Mouse (Mus musculus) forebrain, postnatal 0 days (tissue): ENCODE results near the gene Pnrc2. TPM values are rescaled to one million over a fixed set of nuclear protein-coding genes. Genes with fewer than 3 reads are reported as not detected.

Experiments
- ATAC-seq: fragments of 200-750 bp; cut with Nextera tagmentation; 2 replicates; pipeline ENCODE4 v1.8.0; 2017; ENCODE audit warnings: mild to moderate bottlenecking, moderate library complexity
- DNase-seq: peaks from one replicate; pipeline ENCODE4 v3.0.0-alpha.2; 2015
- H3K27ac ChIP-seq: fragments of 300-500 bp; sonication (generic); 2 replicates; pipeline ENCODE4 v1.5.1; 2014; ENCODE audit warnings: low read depth, mild to moderate bottlenecking, antibody characterized with exemption, low read length, moderate library complexity, mixed read lengths
- H3K27me3 ChIP-seq: fragments of 300-500 bp; sonication (generic); 2 replicates; pipeline ENCODE4 v1.6.1; 2014; ENCODE audit warnings: mild to moderate bottlenecking, low read length, mixed read lengths; ENCODE audit not compliant: insufficient read depth
- H3K36me3 ChIP-seq: fragments of 300-500 bp; sonication (generic); 2 replicates; pipeline ENCODE4 v1.6.1; 2014; ENCODE audit warnings: mild to moderate bottlenecking, moderate library complexity; ENCODE audit not compliant: insufficient read depth
- H3K4me1 ChIP-seq: fragments of 300-500 bp; sonication (generic); 2 replicates; pipeline ENCODE4 v1.6.1; 2014; ENCODE audit warnings: antibody characterized with exemption; ENCODE audit not compliant: insufficient read depth
- H3K4me2 ChIP-seq: fragments of 300-500 bp; sonication (generic); 2 replicates; pipeline ENCODE4 v1.6.1; 2014; ENCODE audit warnings: low read depth, mild to moderate bottlenecking, moderate library complexity
- H3K4me3 ChIP-seq: fragments of 300-500 bp; sonication (generic); 2 replicates; pipeline ENCODE4 v1.5.1; 2014; ENCODE audit warnings: low read depth, low read length, mixed read lengths
- H3K9ac ChIP-seq: fragments of 300-500 bp; sonication (generic); 2 replicates; pipeline ENCODE4 v1.6.1; 2014; ENCODE audit warnings: mild to moderate bottlenecking
- H3K9me3 ChIP-seq: fragments of 300-500 bp; sonication (generic); 2 replicates; pipeline ENCODE4 v1.6.1; 2016; ENCODE audit warnings: low read length
- CTCF ChIP-seq: sonication (generic); IDR thresholded peaks from 2 replicates; pipeline ENCODE4 v1.5.1; 2016; ENCODE audit warnings: antibody characterized with exemption, control low read depth, low read depth
- WGBS: fragments of 180-500 bp; shearing (Covaris S2); extraction: QIAGEN DNeasy Blood & Tissue Kit; methylation state at CpG from one replicate; pipeline ENCODE4 v1.1.7; 2014; 5-methylcytosine and 5-hydroxymethylcytosine counted together
- polyA plus RNA-seq: library from polyadenylated mRNA; unstranded; fragments of >200 nt; fragmentation: Nextera tagmentation; extraction: Ambion mirVana; gene quantifications from 2 replicates; pipeline ENCODE4 v1.2.1, GENCODE M21; 2015
- total RNA-seq: library from RNA; depleted of rRNA; stranded (reverse); fragments of >200 nt; gene quantifications from 2 replicates; pipeline ENCODE4 v1.2.3, GENCODE M21; 2014; rRNA removed

Pnrc2 gene
- total RNA-seq (64.4 and 75.0 TPM in 2 replicates), polyA plus RNA-seq (60.9 and 73.0 TPM in 2 replicates)

DNA sequence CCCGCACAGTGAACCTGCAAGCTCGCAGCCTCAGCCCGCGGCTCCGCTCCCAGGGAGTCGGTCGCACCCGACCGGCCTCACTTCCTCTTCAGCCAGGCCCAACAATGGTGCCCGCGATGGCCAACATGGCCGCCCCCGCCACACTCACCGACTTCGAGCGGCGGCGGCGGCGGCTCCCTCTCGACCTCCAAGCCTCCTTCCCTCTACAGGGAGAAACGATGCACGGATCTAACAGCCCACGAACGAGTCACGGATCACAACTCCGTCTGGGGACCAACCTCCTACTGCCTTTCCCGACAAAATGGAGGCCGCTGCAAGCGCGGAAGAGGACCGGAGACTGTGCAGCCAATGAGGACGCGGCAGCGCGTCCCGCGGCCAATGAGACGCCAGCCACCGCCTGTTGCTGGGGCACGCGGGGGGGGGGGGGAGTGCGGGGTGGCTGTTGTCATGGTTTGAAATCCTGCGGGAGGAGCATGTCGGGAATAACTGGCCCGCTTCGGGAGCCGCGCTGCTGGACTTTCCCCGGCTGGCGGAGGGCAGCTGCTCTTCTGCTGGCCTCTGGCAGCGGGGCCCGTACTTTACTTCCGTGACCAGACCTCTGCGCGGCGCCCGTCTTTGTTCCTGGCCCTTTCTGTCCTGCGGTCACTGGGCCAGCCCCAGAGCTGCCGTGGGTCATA lies at the start of gene Pnrc2:
Pnrc2 (minus strand) TSS at position 325 of the 677 bp plus-strand sequence.
- H3K9ac ChIP-seq: peak within 1 kb of the TSS; percentile 96
- no peaks in the 10 kb centered on the region for H3K27me3 ChIP-seq
- under 1% methylated on average over 59 of the region's 60 CpGs for WGBS
- H3K9me3 ChIP-seq: no peaks in the 10 kb centered on the region
- peaks cover 7% of the 10 kb centered on the region for H3K36me3 ChIP-seq
- peak; percentile 97 for DNase-seq
- peak; percentile 98 for ATAC-seq
- peak; percentile 10; the same call in 1 of the 2 replicates for TF ChIP-seq CTCF
- H3K4me3 ChIP-seq: peak within 1 kb of the TSS; percentile 71
- peaks cover 23% of the 10 kb centered on the region for H3K4me1 ChIP-seq
- H3K27ac ChIP-seq: peak within 1 kb of the TSS; percentile 97
- peak within 1 kb of the TSS; percentile 87 for H3K4me2 ChIP-seq

DNA sequence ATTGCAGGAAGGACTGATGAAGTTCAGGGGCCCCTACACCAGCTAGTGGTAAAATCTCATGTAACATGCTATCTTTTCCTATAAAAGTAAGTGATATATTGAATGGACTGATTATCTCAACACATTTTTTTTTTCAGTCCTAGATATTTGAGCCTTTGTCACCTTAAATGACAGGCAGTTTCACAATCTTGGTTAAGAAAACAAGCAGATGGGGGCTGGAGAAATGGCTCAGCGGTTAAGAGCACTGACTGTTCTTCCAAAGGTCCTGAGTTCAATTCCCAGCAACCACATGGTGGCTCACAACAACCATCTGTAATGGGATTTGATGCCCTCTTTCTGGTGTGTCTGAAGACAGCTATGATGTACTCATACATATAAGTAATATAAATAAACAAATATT lies 48.5 kb upstream of the Pnrc2 start:
- ATAC-seq: no peak
- H3K4me3 ChIP-seq: no peak overlapping the region
- H3K4me2 ChIP-seq: peak overlapping the region; percentile 91; the same call in 1 of the 2 replicates
- peaks cover 7% of the 10 kb centered on the region; the same call in 1 of the 2 replicates for H3K4me1 ChIP-seq
- H3K36me3 ChIP-seq: no peaks in the 10 kb centered on the region; the same call in 1 of the 2 replicates
- no peak overlapping the region for H3K9ac ChIP-seq
- no peak overlapping the region for H3K27ac ChIP-seq
- H3K9me3 ChIP-seq: no peaks in the 10 kb centered on the region
- H3K27me3 ChIP-seq: no peaks in the 10 kb centered on the region
- DNase-seq: no peak
- no peak for TF ChIP-seq CTCF
- 92% methylated on average over 1 of the region's 1 CpGs for WGBS

- Histone ChIP-seq H3K4me2 (peak overlapping the region; percentile 91), H3K4me1 (peaks cover 7% of the 10 kb centered on the region; the same call in 1 of the 2 replicates), H3K4me3 (peak overlapping the region; percentile 71), H3K9ac (peak overlapping the region; percentile 61), H3K27ac (no peak overlapping the region), H3K36me3 (no peaks in the 10 kb centered on the region; the same call in 1 of the 2 replicates), H3K27me3 (no peaks in the 10 kb centered on the region), H3K9me3 (no peaks in the 10 kb centered on the region)
- 8% methylated on average over 26 of the region's 26 CpGs for WGBS
- DNase-seq (peak; percentile 21), ATAC-seq (no peak)
- TF ChIP-seq CTCF: no peak
These were observed 47.8 kb upstream of the Pnrc2 start for GRCm38 (mm10) chr4:135921257-135922120.

GRCm38 (mm10) chr4:135920304-135921241 lies 46.9 kb upstream of the Pnrc2 start, which contains the start of gene Fuca1:
Gene Fuca1 (plus strand): TSS chr4:135920735.
- Histone ChIP-seq H3K27me3 (no peaks in the 10 kb centered on the region), H3K27ac (peak within 1 kb of the TSS; percentile 74), H3K36me3 (no peaks in the 10 kb centered on the region), H3K9ac (peak within 1 kb of the TSS; percentile 61), H3K9me3 (no peaks in the 10 kb centered on the region), H3K4me1 (peaks cover 7% of the 10 kb centered on the region; the same call in 1 of the 2 replicates), H3K4me2 (peak within 1 kb of the TSS; percentile 91), H3K4me3 (peak within 1 kb of the TSS; percentile 71)
- ATAC-seq (peak; percentile 100), DNase-seq (peak; percentile 98)
- peak; percentile 83 for TF ChIP-seq CTCF
- WGBS: 2% methylated on average over 60 of the region's 60 CpGs

GRCm38 (mm10) chr4:135919280-135919639 lies 45.6 kb upstream of the Pnrc2 start:
- H3K27ac ChIP-seq: no peak overlapping the region
- no peaks in the 10 kb centered on the region for H3K27me3 ChIP-seq
- no peak for DNase-seq
- H3K9me3 ChIP-seq: no peaks in the 10 kb centered on the region
- H3K36me3 ChIP-seq: no peaks in the 10 kb centered on the region
- no peak for TF ChIP-seq CTCF
- H3K4me3 ChIP-seq: no peak overlapping the region
- H3K4me2 ChIP-seq: no peak overlapping the region
- no peak overlapping the region for H3K9ac ChIP-seq
- 89% methylated on average over 3 of the region's 3 CpGs for WGBS
- peaks cover 7% of the 10 kb centered on the region; the same call in 1 of the 2 replicates for H3K4me1 ChIP-seq
- ATAC-seq: no peak

- WGBS: 89% methylated on average over 13 of the region's 13 CpGs
- H3K27me3 ChIP-seq: no peaks in the 10 kb centered on the region
- H3K36me3 ChIP-seq: no peaks in the 10 kb centered on the region
- no peaks in the 10 kb centered on the region for H3K9me3 ChIP-seq
- DNase-seq (no peak), ATAC-seq (no peak)
- no peak overlapping the region for H3K4me3 ChIP-seq
- H3K4me1 ChIP-seq: peaks cover 7% of the 10 kb centered on the region; the same call in 1 of the 2 replicates
- H3K27ac ChIP-seq: no peak overlapping the region
- no peak overlapping the region for H3K4me2 ChIP-seq
- no peak overlapping the region for H3K9ac ChIP-seq
- no peak for TF ChIP-seq CTCF
These were observed 45.1 kb upstream of the Pnrc2 start for GRCm38 (mm10) chr4:135918635-135919279.
